Mouse (Mus musculus) C2C12 (cell line): ENCODE data around the gene Mettl7a1.

ENCODE experiments used
- CEBPB ChIP-seq: IDR thresholded peaks from one replicate; pipeline ENCODE4 v1.6.1; 2011; ENCODE audit warnings: low read depth, mild to moderate bottlenecking, control low read depth, moderate library complexity
- CTCF ChIP-seq: IDR thresholded peaks from one replicate; pipeline ENCODE4 v1.5.1; 2011; ENCODE audit not compliant: control insufficient read depth, insufficient read depth, insufficient read length
- MAX ChIP-seq: IDR thresholded peaks from one replicate; pipeline ENCODE4 v1.6.1; 2011; ENCODE audit warnings: mild to moderate bottlenecking, control low read depth
- MYOD1 ChIP-seq: IDR thresholded peaks from one replicate; pipeline ENCODE4 v1.6.1; 2011; ENCODE audit warnings: low read depth; ENCODE audit not compliant: control insufficient read depth, insufficient read length
- MYOG ChIP-seq: IDR thresholded peaks from one replicate; pipeline ENCODE4 v1.6.1; 2011; ENCODE audit not compliant: control insufficient read depth, insufficient read length; ENCODE audit errors: extremely low read depth
- USF1 ChIP-seq: IDR thresholded peaks from one replicate; pipeline ENCODE4 v1.6.1; 2011; ENCODE audit warnings: low read depth, mild to moderate bottlenecking, control low read depth, moderate library complexity

GRCm38 (mm10) chr15:100321134-100321533, 17.2 kb downstream of the Mettl7a1 start:
- no peak for TF ChIP-seq CTCF
- TF ChIP-seq MYOG, result no peak
- TF ChIP-seq MYOD1, result no peak
- TF ChIP-seq MAX, result no peak
- TF ChIP-seq USF1, result no peak
- TF ChIP-seq CEBPB, result no peak
